Mouse (Mus musculus): Measurements from ENCODE around the gene Rasa1. TPM values are rescaled to one million over a fixed set of nuclear protein-coding genes. Genes with fewer than 3 reads are reported as not detected.

Rasa1 gene
- total RNA-seq, 2 experiments from 2014 or later: 56.2 to 57.0 TPM

Other genes starting within 250 kb of the Rasa1 start
- 10 to 100 TPM; 47.2 to 47.6 TPM for gene Ccnh, start 99.7 kb downstream of the Rasa1 start, total RNA-seq (2021)

Data from left cerebral cortex, adult 18-20 months (tissue).